Mouse (Mus musculus) kidney, embryonic 14.5 days (tissue): ENCODE results near the gene Irx4. TPM values are rescaled to one million over a fixed set of nuclear protein-coding genes. Genes with fewer than 3 reads are reported as not detected.

Experiments
- ATAC-seq: fragments of 200-750 bp; cut with Nextera tagmentation; 2 replicates; pipeline ENCODE4 v1.8.0; 2017; ENCODE audit warnings: moderate number of reproducible peaks, mild to moderate bottlenecking, moderate TSS enrichment, moderate library complexity; ENCODE audit not compliant: low FRiP score, low TSS enrichment
- H3K27ac ChIP-seq: fragments of 300-500 bp; sonication (generic); 2 replicates; pipeline ENCODE4 v1.5.1; 2014; ENCODE audit warnings: low read depth, mild to moderate bottlenecking, low read length, moderate library complexity, mixed read lengths
- H3K27me3 ChIP-seq: fragments of 300-500 bp; sonication (generic); 2 replicates; pipeline ENCODE4 v1.6.1; 2014; ENCODE audit warnings: mild to moderate bottlenecking, low read length; ENCODE audit not compliant: control insufficient read depth, insufficient read depth
- H3K36me3 ChIP-seq: fragments of 300-500 bp; sonication (generic); 2 replicates; pipeline ENCODE4 v1.6.1; 2014; ENCODE audit warnings: low read length, mixed read lengths; ENCODE audit not compliant: control insufficient read depth, insufficient read depth
- H3K4me1 ChIP-seq: fragments of 300-500 bp; sonication (generic); 2 replicates; pipeline ENCODE4 v1.6.1; 2014; ENCODE audit warnings: low read length, mixed read lengths; ENCODE audit not compliant: control insufficient read depth, insufficient read depth
- H3K4me2 ChIP-seq: fragments of 300-500 bp; sonication (generic); replicated peaks from 2 replicates; pipeline ENCODE4 v1.6.1; 2014; ENCODE audit warnings: low read depth, mild to moderate bottlenecking, low read length
- H3K4me3 ChIP-seq: fragments of 300-500 bp; sonication (generic); 2 replicates; pipeline ENCODE4 v1.5.1; 2014; ENCODE audit warnings: mild to moderate bottlenecking, low read length
- H3K9ac ChIP-seq: fragments of 300-500 bp; sonication (generic); 2 replicates; pipeline ENCODE4 v1.6.1; 2014; ENCODE audit warnings: low read depth, mild to moderate bottlenecking, low read length, moderate library complexity
- H3K9me3 ChIP-seq: fragments of 300-500 bp; sonication (generic); 2 replicates; pipeline ENCODE4 v1.6.1; 2016; ENCODE audit warnings: low read length; ENCODE audit not compliant: control insufficient read depth
- WGBS: fragments of 180-500 bp; shearing (Covaris S2); extraction: QIAGEN DNeasy Blood & Tissue Kit; methylation state at CpG from one replicate; pipeline ENCODE4 v1.1.7; 2014; 5-methylcytosine and 5-hydroxymethylcytosine counted together
- polyA plus RNA-seq: library from polyadenylated mRNA; unstranded; fragments of >200 nt; fragmentation: Nextera tagmentation; extraction: Ambion mirVana; gene quantifications from 2 replicates; pipeline ENCODE4 v1.2.1, GENCODE M21; 2014

The Irx4 gene
- polyA plus RNA-seq, 1 experiment from 2014 or later, result 0.49 TPM

- Histone ChIP-seq H3K4me2 (no peak overlapping the region), H3K9ac (no peak overlapping the region), H3K36me3 (no peaks in the 10 kb centered on the region), H3K27ac (no peak overlapping the region), H3K4me1 (no peaks in the 10 kb centered on the region), H3K4me3 (no peak overlapping the region), H3K27me3 (no peaks in the 10 kb centered on the region; the same call in none of the 2 replicates), H3K9me3 (no peaks in the 10 kb centered on the region)
- ATAC-seq, result no peak
- WGBS, result 50% methylated on average over 8 of the region's 8 CpGs
Measured at GRCm38 (mm10) chr13:73305398-73306084, 45.3 kb downstream of the Irx4 start.

DNA sequence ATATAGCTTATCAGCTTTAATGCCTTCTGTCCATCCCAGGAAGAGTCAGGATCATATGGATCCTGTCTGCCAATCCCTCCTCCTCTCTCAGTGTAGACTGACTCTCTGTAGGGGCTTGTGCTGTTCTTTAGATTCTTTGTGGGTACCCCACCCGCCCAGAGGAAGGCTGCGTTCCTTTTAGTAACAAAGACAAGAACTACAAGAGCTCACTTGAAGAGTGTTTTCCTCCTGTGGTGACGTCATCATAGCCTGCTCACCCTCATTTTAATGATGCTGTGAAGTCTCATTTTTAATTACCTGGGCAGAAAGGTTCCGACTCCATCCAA is 45.8 kb downstream of the Irx4 start:
- Histone ChIP-seq H3K4me3 (no peak overlapping the region), H3K27ac (no peak overlapping the region), H3K4me2 (no peak overlapping the region), H3K27me3 (no peaks in the 10 kb centered on the region; the same call in none of the 2 replicates), H3K4me1 (no peaks in the 10 kb centered on the region), H3K9me3 (no peaks in the 10 kb centered on the region), H3K36me3 (no peaks in the 10 kb centered on the region), H3K9ac (no peak overlapping the region)
- 75% methylated on average over 4 of the region's 4 CpGs for WGBS
- ATAC-seq, result no peak

DNA sequence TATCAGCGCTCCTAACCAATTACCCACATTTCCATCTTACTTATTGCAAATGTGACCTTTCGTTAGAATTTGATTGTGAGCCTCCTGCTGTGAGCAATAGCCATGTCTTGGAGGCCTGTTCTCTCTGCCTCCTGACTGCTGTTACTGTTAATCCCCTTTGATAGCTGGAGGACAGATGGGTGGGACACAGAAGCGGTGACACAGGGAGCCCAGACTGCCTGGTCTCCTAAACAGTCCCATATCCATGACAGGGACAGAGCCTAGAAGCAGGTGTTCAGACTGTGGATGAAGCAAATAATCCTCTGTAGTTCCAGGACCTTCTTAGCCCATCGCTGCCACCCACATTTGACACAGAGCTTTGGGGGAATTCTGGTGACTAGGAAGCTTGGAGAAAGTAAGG is 46.2 kb downstream of the Irx4 start:
- Histone ChIP-seq H3K4me2 (no peak overlapping the region), H3K36me3 (no peaks in the 10 kb centered on the region), H3K27me3 (no peaks in the 10 kb centered on the region; the same call in none of the 2 replicates), H3K27ac (no peak overlapping the region), H3K9ac (no peak overlapping the region), H3K4me1 (no peaks in the 10 kb centered on the region), H3K4me3 (no peak overlapping the region), H3K9me3 (no peaks in the 10 kb centered on the region)
- ATAC-seq, result no peak
- 77% methylated on average over 4 of the region's 4 CpGs for WGBS

DNA sequence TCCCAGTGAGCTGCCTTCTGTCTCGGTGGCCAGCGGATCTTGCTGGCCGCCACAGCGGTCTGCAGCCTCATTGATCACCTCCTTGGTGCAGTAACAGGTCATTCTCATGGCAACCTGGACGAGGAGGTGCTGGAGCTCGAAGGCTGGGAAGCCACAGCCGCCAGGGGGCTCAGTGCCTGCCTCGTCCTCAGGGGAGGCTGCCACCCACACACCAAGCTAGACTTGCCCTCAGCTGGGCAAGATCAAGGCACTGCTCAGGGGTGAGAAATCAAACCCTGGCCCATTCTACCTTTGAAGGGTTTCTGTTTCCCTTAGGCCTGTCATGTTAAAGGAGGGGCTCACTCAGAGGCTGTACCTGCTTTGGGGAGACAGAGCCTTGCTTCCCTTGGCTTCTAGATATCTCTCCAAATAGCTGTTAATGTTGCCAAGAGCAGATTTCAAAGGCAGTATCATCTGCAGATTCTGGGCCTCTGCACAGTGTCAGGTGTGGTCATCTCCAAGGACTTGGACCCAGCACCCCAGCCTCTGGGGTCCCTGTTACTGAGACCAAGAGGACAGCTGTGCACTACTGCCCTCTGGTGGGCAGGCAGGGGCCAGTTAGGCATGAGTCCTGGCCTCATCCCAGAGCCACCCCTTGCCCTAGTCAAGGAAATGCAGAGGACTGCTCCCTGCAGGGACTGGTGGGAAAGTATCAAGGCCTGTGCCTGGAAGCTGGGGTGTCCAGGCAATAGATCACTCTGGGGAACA is 50.1 kb downstream of the Irx4 start:
- Histone ChIP-seq H3K9me3 (no peaks in the 10 kb centered on the region), H3K4me2 (no peak overlapping the region), H3K9ac (no peak overlapping the region), H3K36me3 (no peaks in the 10 kb centered on the region), H3K27me3 (no peaks in the 10 kb centered on the region; the same call in none of the 2 replicates), H3K4me3 (no peak overlapping the region), H3K27ac (no peak overlapping the region), H3K4me1 (no peaks in the 10 kb centered on the region)
- 21% methylated on average over 8 of the region's 8 CpGs for WGBS
- peak; percentile 85 for ATAC-seq

Other genes with a start within 250 kb of the Irx4 start
- gene Mrpl36, start 68.0 kb downstream of the Irx4 start, polyA plus RNA-seq, result 129 and 132 TPM in 2 replicates
- 323 and 434 TPM in 2 replicates for gene Ndufs6, start 68.1 kb downstream of the Irx4 start, polyA plus RNA-seq
- gene Lpcat1, start 206.7 kb downstream of the Irx4 start, polyA plus RNA-seq, result 39.8 and 45.0 TPM in 2 replicates